Mouse (Mus musculus) urinary bladder, postnatal 36 days (tissue): ENCODE measurements at regions not wholly inside any gene's neighbourhood (a gene's known extent, or its start where the extent isn't known, plus 50 kb on each side); places are given as distances from the start of the nearest gene placed in this dataset.

Source experiments
- DNase-seq, 2 experiments: peaks; one replicate each; pipeline ENCODE4 v3.0.0; 2022; ENCODE audit warnings: low spot score in 2 of 2, mixed read lengths in 1 of 2

DNA sequence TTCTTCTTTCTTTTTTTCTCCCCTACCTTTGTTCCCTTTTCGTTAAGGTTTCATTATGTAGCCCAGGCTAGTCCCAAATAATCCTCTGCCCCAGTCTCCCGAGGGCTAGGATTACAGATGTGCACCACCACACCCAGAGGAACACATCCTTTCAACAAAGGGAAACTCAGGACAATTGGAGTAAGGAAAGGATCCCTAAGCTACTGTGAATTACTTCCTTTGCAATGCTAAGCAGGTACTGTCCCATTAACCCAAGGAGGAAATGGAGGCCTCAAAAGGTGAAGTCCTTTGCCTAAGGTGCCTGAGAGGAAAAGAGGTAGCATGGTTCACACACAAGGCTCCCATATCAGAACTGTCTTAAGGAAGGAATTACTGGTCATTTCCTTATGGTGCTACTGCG is 157.2 kb downstream of the En1 start:
- DNase-seq, result no peak

DNA sequence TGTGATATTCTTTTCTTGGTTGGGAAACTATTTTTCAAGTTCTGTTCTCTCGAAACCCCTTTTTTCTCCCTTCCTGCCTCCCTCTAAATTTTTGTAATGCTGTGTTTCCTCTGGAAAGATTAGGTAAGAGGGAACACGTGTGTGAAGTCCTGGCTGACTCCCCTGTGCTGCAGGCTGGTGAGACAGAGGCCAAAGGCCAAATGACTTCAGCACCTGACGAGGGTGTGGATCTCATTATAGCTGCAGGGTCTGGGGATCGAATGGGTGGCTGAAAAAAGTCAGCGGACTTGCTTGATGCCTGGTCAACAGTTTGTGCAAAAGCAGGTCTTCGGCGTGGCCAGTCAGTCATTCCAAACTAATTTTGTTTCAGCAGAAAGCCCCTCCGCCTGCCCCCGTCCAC is 159.1 kb downstream of the En1 start:
- DNase-seq, result no peak

DNA sequence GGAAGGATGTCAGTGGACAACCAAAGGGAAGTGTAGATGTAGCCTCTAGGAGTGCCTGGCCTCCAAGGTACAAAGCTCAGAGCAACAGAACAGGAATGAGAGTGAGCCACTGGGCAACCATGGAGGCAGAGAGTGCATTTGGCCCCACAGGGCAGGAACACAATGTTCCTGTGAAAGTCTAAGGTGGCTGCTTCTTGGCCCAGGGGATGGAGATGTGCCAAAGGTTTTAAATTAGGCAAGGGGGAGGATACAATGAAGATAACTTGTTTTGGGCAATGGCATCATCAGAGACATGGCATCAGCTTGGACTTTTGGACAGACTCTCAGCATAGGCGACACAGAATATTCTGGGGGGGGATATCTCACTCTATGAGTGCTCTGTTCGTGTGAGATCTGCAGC is 160.3 kb downstream of the En1 start:
- no peak for DNase-seq

DNA sequence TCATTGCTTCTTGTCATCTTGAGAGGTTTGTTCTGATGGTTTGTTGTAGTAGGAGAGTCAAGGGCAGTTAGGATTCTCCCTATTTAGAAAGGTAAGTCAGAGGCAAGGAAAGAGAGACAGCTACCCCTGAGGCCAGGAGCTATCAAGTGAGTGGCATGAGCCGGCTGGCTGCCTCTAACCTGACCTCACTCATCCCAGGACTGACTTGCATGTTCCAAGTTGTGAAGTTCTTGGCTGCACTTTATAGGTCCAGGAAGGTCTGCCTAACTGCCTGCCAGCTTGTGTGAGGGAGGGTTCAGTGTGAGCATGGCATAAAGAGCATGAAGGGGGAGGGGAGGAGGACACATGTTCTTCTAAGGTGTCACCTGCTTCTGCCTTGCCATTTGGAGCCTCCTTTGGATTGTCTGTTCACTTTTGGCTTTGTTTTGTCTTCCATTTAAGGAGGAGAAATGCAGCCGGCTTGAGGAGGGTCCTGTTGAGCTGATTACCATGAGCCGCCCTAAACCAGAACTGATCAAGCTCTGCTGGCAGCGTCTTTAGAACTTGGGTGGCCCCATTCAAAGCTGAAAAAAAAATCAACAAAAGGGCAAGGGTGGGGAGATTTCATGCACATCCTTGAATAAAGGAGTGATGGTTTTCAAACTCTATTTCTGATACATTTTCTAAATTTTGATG is 160.8 kb downstream of the En1 start:
- DNase-seq, result no peak

DNA sequence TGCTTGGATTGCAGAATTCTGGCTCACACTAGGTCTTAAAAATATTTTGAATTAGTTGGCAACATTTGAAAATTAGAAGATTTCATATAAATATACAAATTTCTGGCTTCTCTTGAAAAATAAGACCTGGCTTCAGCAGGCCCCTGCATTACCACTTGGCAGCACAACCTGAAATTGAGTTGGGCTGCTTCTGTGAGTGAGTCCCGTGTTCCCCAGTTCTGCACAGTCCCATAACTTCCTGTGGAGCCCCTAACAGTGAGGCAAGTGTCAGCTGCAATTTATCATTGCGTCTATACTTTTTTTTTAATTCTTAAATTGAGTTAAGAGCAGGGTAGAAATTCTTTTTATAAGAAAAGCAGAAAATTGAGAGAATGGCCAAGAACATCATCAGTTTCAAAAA is 164.8 kb downstream of the En1 start:
- no peak for DNase-seq

DNA sequence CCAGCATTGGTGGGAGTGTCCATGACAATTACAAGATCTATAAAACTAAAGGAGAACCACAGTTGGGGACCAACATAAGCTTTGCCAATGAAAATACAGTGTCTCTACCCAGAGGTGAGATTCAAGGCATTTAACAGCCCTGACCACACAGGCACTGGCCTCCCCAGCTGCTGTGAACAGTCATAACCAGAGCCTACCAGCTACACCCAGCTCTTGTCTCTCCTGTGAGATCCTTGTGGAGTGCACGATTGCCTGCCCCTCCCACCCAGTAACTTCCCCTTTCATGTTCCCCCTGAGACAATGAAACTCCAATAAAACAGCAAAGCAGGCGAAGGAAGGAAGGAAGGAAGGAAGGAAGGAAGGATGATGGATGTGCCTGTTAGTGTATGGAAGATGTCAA is 169.1 kb downstream of the En1 start:
- no peak for DNase-seq

DNA sequence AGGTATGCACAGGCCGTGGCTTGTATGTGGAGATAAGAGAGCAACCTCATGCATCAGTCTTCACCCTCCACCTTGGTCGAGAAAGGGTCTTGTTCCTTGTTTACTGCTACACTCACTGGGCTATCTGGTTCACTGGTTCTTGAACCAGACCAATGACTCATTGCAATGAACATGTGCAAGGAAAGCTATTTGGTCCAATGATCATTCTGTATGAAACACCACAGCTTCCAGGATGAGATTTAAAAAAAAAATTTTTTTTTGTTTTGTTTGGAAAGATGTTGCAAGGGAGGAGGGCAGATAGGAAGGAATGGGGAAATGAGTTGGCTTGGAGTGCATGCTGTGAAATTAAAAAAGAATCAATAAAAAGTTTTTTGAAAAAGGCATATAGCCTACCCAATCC is 174.7 kb downstream of the En1 start:
- no peak for DNase-seq

DNA sequence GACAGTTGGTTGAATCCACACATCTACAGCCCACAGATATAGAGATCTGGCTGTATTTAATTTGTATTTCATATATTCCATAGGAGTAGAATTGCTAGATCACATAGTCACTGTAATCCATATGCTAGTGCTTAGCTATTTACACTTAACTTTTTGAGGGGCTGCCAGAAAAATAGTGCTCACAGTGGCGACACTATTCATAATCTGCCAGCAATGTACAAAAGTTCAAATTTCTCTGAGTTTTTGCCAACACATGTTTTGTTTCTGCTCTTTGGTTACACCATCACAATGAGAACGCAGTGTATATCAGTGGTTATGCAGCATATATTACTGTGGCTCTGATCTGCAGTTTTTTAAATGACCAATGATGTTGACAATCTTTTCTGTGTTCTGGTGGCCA is 175.2 kb downstream of the En1 start:
- no peak for DNase-seq

DNA sequence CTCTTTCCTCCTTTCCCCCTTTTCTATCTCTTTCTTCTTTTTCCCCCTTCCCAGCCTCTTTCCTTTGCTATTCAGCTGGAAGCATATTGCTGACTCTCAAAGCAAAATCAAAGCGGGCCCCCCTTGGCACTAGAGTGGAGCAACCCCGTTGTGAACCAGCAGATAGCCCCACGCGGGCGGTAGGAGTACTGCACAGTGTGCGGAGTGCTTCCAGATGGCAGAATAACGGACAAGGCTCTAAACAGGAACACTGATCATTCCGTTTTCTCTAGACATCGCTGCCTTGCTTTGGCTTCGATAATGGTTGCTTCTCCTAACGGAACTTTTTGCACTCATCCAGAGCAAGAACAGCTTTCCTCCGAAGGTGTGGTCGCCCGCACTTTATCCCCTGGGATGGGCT is 193.0 kb downstream of the En1 start:
- DNase-seq, result peak in 1 of 2 experiments; percentile 9

DNA sequence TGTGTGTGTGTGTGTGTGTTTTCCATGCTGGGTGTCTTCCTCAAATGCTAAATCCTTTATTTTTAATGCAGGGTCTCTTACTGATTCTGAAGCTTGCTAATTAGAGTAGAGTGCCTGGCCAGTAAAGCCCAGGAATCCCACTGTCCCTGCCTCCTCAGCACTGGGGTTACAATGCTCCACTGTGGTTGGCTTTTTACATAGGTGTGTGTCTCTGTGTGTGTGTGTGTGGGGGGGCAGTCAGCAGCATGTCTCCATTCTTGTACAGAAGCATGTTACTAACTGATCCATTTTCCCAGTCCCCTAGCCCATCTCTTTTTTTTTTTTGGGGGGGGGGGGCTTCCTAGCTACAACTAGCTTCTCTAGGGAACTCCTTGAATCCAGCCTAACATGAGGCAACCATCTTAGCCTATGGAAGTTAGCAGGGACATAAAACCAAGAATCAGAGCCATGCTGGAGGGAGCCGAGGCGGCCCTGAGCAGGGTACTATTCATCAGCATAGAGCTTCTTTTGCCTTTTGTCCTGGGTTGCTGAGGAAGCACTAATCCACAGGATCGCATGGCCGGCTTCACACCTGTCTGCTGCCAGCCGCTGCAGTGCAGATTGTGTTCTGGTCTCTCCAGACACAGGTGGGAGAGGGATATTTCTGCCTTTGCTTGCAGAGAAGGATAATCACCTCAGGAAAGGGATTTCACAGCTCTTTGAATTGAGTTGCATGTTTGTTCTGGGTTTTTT is 199.2 kb downstream of the En1 start:
- no peak for DNase-seq

DNA sequence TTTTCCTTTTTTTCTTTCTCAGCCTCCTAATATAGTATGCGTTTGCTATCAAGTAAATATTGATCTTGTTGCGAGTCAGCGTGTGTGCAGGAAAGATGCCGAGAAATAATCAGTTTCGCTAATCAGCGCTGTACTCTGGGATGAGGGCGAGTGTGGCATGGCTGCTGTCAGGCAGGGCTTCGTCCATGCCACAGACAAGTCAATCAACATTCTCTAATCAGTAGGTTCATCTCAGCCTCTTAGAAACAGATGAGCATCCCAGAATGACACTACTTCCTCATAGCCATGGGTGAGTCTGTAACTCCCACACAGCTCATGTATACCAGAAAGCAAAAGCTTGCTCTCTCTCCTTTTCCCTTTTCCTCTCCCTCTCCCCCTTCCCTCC is 199.8 kb downstream of the En1 start:
- DNase-seq, result no peak

DNA sequence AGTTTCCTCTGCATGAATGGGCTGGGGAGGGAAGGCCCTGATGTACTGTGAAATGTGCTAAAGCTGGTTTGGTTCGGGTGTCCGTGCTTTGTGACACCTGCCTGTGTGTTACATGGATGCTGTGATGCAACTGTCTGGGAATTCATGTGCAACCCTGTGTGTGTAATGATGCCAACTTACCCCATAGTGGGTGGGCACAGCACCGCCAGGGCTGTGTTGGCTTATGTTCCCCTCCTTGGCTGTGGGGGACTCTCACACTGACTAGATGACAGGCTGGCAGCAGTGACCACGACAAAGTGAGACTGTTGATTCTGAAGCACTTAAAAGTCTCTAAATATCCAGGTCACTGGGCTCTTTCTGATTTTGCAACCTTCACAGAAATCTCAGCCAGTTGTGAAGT is 212.2 kb downstream of the En1 start:
- DNase-seq, result no peak

DNA sequence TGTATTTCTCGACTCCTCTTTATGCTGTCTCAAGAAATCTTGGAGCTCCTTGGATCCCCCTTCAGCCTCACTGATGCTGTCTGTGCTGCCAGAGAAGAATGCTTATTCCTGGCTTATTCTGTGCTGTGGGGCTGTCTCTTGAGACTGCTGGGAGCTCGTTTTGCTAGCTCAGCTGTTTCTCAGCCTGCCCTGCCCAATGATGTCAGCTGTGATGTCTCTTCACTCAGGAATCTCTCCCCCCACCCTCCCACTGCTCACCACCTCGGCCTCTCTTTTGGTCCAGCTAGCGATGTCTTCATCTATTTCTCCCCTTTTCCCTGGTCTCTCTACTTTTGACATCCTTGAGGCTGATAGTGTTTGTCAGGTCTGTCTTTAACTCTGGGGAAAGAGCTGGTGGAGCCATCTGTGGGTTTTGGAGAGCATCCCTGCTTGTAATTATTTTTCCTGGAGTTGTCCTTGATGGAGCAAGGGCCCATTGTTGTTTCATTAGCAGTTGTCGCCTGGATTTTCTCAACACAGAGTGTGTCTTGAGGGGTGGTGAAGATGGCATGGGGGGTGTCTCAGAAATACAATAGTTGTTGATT is 214.1 kb downstream of the En1 start:
- no peak for DNase-seq

DNA sequence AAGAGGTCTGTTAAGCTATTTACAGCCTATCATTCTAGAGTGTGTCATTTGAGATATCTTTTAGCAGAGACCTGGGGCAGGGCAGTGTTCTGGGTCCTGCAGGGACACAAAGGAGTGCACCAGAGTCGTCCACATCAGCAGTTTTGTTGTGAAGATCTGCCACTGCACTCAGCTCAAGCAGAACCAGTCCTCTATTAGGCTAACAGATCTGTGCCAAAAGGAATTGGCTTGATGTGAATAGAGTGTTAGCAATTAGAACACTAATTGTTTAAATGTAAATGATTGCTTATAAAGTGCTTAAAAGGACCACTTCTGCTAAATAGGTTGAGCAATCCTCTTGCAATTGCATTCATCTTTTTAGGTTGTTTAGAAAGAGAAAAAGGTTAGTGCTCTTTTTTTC is 215.3 kb downstream of the En1 start:
- no peak for DNase-seq

DNA sequence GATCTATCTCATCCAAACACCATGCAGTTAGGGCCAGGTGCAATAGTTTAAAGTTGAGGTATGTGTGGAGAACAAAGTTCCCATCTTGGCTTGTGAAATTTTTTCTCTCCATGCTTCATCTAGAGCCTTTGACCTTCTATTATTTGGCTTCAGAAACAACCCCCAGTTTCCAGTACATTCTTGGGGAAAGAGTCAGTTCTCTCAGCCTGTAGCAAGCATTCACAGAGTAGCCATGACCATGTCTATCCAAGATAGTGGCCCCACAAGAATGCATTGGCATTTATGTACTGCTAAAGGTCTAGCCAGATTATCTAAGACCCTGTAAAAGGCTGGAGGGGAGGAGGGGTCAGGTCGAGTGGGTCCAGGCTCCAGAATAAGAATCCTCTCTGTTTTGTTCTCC is 229.8 kb downstream of the En1 start:
- no peak for DNase-seq

DNA sequence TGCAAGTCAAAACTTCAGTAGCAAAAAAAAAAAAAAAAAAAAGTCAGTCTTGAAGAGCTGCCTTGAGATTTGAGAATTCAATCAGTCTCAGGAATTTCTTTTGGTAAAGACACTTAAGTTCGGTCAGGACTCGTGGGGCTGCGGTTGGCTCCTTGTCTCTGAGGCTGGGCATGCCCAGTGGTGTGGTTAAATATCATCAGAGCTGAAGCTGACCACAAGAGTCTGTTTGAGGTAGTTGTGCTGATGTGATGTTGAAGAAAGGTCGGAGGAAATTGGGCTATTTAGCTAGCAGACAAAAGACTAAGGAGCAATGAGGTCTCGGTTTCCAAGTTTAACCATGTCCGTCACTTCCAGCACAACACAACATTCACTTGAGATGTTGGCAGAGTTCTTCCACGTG is 240.4 kb downstream of the En1 start:
- no peak for DNase-seq

DNA sequence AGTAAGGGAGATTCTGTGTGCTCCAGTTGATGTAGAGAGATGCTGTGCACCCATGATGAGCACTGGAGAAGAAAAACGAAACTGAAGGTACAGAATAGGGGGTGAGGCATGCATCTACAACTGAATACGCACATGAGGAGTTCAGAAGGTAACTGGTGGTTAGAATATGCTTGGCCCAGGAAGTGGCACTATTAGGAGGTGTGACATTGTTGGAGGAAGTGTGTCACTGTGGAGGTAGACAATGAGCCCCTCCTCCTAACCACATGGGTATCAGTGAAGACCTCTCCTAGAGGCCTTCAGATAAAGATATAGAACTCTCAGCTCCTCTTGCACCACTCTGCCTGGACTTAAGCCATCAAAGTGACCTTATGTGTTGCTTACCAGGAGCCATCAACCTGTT is 243.9 kb downstream of the En1 start:
- DNase-seq, result no peak

DNA sequence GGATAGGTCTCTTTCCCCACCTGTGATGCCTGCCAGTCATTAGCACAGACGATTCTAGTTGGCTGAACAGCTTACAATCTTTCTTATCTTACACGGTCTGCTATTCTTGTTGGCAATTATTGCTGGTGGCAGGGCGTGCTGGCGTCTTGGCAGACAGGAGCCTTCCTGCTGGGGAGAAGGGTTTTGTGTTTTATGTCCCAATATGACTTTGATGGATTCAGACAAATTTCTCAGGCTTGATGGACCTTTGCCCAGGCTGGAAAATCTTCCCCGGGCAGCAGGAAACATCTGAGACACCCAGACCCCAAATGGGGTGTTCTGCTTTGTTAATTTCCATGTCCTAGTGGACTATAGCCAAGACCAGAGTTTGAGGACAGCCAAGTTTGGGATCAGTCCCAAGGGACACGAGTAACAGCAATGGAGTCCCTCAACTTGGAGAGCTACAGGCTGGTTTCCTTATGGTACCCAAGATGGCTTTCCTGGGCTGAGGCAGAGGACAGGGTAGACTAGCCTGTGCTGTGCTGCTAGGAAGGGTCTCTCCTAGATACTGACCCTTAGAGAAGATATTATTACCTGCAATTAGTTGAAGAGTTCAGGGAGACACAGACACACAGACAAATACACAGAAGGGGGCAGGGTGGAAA is 249.8 kb downstream of the En1 start:
- DNase-seq, result no peak

DNA sequence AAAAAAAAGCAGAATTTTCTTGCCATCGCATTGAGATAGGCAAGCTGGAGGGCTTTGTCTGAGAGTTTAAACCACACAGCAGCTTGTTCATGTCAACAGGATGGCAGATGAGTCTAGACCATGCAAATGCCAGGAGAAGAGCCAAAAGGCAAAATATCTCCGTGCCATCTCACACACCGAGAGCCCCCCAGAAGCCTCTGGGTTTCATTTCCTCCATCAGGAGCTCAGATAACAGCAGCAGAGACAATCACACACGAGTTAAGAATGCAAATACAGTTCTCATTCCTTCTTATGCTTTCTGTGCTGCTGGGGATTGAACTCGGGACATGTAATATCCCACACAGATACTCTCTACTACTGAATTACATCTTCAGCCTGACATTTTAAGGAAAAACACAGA is 255.3 kb downstream of the En1 start:
- no peak for DNase-seq

DNA sequence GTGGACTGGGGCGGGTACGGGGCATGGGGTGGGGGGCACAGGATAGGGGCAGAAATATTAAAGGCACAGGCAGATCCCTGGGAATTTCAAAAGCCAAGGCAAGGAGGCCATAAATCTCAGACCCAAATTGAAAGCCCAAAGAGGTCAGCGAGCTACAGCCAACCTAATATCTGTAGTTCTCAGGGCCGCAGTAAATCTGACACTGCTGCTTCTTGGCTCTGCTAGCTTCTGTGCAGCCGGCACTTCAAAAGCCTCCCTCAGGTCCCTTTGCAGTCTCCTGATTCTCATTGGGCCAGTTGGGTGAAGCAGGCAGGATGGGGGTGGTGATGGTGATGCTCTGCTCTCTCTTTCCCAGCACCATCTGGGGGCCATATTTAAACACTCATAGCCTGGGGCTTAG is 257.3 kb downstream of the En1 start:
- no peak for DNase-seq

DNA sequence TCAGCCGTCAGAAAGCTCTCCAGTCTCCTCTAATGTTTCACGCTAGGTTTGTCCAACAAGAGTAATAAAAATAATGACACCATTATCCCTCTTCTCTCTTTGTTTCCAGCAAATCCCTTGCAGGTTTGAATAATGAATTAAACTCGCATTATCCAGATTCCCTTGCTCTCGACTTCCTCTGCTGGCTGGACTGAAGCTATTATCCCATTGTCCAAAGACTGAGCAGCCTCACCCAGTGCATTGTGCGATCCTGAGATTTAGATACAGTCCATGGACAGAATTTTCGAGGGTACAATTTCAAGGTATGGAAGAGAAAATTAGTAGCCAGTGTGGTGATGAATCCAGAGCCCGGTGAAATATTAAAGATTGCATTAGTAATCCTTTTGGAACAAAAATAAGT is 270.3 kb downstream of the En1 start:
- DNase-seq, result no peak

DNA sequence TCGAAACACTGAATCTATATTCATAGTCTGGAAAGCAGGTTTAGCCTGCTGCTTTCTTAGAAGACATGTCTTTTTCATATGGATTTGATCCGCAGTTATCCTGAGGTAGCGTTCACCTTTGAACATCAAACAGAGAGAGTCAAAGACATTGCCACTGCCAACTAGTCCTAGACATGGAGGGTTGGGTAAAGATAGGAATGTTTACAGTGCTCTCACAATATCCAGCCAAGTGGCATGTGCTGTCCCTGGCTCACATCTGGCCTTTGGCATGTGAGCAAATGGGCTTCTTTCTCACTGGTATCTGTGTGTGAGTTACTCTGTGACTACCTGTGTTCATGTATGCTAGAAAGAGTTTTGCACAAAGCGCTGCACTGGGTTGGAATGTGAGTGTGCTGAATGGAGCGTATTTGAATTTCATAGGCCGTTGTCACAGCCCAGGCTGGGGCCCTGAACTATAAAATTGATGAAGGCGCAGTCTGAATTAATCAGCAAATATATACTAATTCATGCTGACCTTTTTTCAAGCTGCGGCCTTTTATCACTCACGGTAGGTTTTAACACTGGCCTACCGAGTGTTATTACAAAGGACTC is 280.8 kb downstream of the En1 start:
- no peak for DNase-seq

DNA sequence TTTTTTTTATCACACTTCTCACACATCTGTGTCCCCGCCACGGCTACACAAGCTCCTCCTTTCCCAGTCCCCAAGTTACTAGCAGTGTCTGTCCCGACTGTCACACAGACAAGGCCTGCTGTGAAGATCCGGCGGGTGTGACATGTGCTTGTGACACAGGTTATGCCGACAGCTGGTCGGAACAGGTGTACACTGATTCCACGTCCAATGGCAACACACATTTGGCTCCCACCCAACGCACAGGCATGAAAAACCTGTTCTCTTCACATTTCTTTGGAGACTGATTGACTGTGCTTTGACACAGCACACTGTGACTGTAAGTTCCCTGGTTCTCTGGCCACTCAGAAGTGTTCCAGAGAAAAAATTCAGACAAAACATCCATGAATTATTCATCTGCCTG is 281.4 kb downstream of the En1 start:
- DNase-seq, result no peak
